ENCODE assay signal across 8 mouse cellular contexts in the genomic region with DNA sequence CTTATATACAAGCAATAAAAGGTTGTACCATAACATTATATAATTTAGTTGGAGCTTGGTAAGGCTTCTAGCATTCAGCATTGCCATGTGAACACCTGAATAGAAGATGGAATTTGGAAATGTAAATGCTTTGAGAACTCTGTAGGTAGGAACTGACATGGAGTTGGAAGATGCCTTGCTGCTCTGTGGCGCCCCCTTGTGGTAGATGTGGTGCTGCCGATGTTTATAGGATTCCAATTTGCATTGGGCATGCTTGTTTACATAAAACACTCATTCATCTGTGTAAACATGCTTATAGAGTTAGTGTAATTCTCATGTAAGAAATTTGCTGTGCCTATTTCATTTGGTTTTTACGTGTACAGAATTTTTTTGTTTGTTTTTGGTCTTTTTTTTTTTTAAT.
DNase-seq lines count a peak whose midpoint lies in the region; ATAC-seq and TF ChIP-seq lines count a peak whose summit lies in the region.

No protein-coding gene starts in this region.

- H3K27ac ChIP-seq in kidney, embryonic 14.5 days (ENCODE audit: low read depth, low read length), result no peak overlapping the region
- H3K27ac ChIP-seq in ES-Bruce4 (ENCODE audit: insufficient read depth, low read length), result no peak overlapping the region
- H3K27ac ChIP-seq in midbrain, postnatal 0 days (ENCODE audit: low read depth, low read length), result no peak overlapping the region

- TF ChIP-seq CTCF in ES-Bruce4 (IDR thresholded peaks at IDR 0.05; ENCODE audit: low read depth, low read length), result peak; percentile 94
- peak; percentile 86 for TF ChIP-seq CTCF in midbrain, postnatal 0 days (IDR thresholded peaks at IDR 0.05)

- TF ChIP-seq EP300 in ES-Bruce4 (IDR thresholded peaks at IDR 0.05; ENCODE audit: insufficient read depth, low read depth, low read length), result no peak

- no peaks in the 10 kb centered on the region for H3K9me3 ChIP-seq in kidney, embryonic 14.5 days (ENCODE audit: control insufficient read depth, low read length)
- no peaks in the 10 kb centered on the region for H3K9me3 ChIP-seq in ES-Bruce4 (replicated peaks; ENCODE audit: control insufficient read depth, insufficient read depth, low read length, poor library complexity, severe bottlenecking)
- no peaks in the 10 kb centered on the region for H3K9me3 ChIP-seq in midbrain, postnatal 0 days (ENCODE audit: low read length)

- TF ChIP-seq POLR2A in ES-Bruce4 (IDR thresholded peaks at IDR 0.05; ENCODE audit: insufficient read depth, low read length), result no peak

- no peak overlapping the region for H3K4me2 ChIP-seq in kidney, embryonic 14.5 days (replicated peaks; ENCODE audit: low read depth, low read length)
- no peak overlapping the region for H3K4me2 ChIP-seq in midbrain, postnatal 0 days (ENCODE audit: low read depth, low read length, poor library complexity, severe bottlenecking)

- ATAC-seq in kidney, embryonic 14.5 days (ENCODE audit: low FRiP score, low TSS enrichment), result no peak
- ATAC-seq in midbrain, postnatal 0 days (ENCODE audit: low FRiP score), result no peak

- H3K27me3 ChIP-seq in kidney, embryonic 14.5 days (ENCODE audit: control insufficient read depth, insufficient read depth, low read length), result no peaks in the 10 kb centered on the region
- H3K27me3 ChIP-seq in ES-Bruce4 (ENCODE audit: control insufficient read depth, insufficient read depth, low read length, poor library complexity, severe bottlenecking), result no peaks in the 10 kb centered on the region
- H3K27me3 ChIP-seq in midbrain, postnatal 0 days (ENCODE audit: insufficient read depth, low read length), result no peaks in the 10 kb centered on the region

- H3K4me1 ChIP-seq in kidney, embryonic 14.5 days (ENCODE audit: control insufficient read depth, insufficient read depth, low read length), result peaks cover 28% of the 10 kb centered on the region
- peaks cover 10% of the 10 kb centered on the region for H3K4me1 ChIP-seq in ES-Bruce4 (ENCODE audit: control insufficient read depth, insufficient read depth, low read length)
- H3K4me1 ChIP-seq in midbrain, postnatal 0 days (ENCODE audit: insufficient read depth, low read length), result peaks cover 6% of the 10 kb centered on the region; the same call in 1 of the 2 replicates

- peak; percentile 77 for DNase-seq in kidney, adult 18-20 months
- peak; percentile 87 for DNase-seq in c-Kit-negative CD71-positive TER-119-positive erythroid progenitor cells, embryonic 14.5 days (ENCODE audit: low read depth, low spot score)
- DNase-seq in frontal cortex, postnatal 25 days (ENCODE audit: low spot score in 2 of 2), result peak; percentile 57 to 68
- peak; percentile 36 to 77 for DNase-seq in layer of hippocampus, postnatal 14 days (ENCODE audit: low spot score in 2 of 2)
- DNase-seq in midbrain, postnatal 0 days (ENCODE audit: low spot score), result peak; percentile 67
- peak; percentile 81 for DNase-seq in thymus, postnatal 25 days

- no peak overlapping the region for H3K4me3 ChIP-seq in kidney, embryonic 14.5 days (ENCODE audit: low read length)
- no peak overlapping the region for H3K4me3 ChIP-seq in ES-Bruce4 (ENCODE audit: low read depth, low read length)
- H3K4me3 ChIP-seq in midbrain, postnatal 0 days (ENCODE audit: low read depth, low read length), result no peak overlapping the region

- WGBS in kidney, embryonic 14.5 days, result 28% methylated on average over 3 of the region's 3 CpGs
- WGBS in midbrain, postnatal 0 days, result 26% methylated on average over 3 of the region's 3 CpGs

- H3K9ac ChIP-seq in kidney, embryonic 14.5 days (ENCODE audit: low read depth, low read length), result no peak overlapping the region
- H3K9ac ChIP-seq in ES-Bruce4 (ENCODE audit: low read depth, poor library complexity, severe bottlenecking), result no peak overlapping the region
- no peak overlapping the region for H3K9ac ChIP-seq in midbrain, postnatal 0 days (replicated peaks; ENCODE audit: low read length, poor library complexity, severe bottlenecking)

- H3K36me3 ChIP-seq in kidney, embryonic 14.5 days (ENCODE audit: control insufficient read depth, insufficient read depth, low read length), result no peaks in the 10 kb centered on the region
- H3K36me3 ChIP-seq in ES-Bruce4 (ENCODE audit: control insufficient read depth, insufficient read depth, low read length, poor library complexity, severe bottlenecking), result no peaks in the 10 kb centered on the region
- H3K36me3 ChIP-seq in midbrain, postnatal 0 days (ENCODE audit: insufficient read depth, low read length), result no peaks in the 10 kb centered on the region
